Mouse (Mus musculus) megakaryocyte progenitor cell, adult 5-6 weeks (primary cell): Measurements from ENCODE around the gene Cops8. TPM values are rescaled to one million over a fixed set of nuclear protein-coding genes. Genes with fewer than 3 reads are reported as not detected.

Experiments
- ATAC-seq: replicated peaks from 2 replicates; pipeline ENCODE4 v1.8.0; 2016; ENCODE audit warnings: mild to moderate bottlenecking, moderate TSS enrichment, inconsistent platforms; ENCODE audit not compliant: poor library complexity
- total RNA-seq, 2 experiments: library from RNA; stranded (forward) in 1 of 2; stranded (reverse) in 1 of 2; fragments of 157-497, 149-512 nt in 1 of 2; fragments of 200-1000 nt in 1 of 2; gene quantifications; 2 replicates each; pipeline versions ENCODE4 v1.2.3 to v1.2.4; 2015 to 2017

Cops8 gene
- total RNA-seq, 2 experiments from 2014 or later: 50.9 to 86.6 TPM

DNA sequence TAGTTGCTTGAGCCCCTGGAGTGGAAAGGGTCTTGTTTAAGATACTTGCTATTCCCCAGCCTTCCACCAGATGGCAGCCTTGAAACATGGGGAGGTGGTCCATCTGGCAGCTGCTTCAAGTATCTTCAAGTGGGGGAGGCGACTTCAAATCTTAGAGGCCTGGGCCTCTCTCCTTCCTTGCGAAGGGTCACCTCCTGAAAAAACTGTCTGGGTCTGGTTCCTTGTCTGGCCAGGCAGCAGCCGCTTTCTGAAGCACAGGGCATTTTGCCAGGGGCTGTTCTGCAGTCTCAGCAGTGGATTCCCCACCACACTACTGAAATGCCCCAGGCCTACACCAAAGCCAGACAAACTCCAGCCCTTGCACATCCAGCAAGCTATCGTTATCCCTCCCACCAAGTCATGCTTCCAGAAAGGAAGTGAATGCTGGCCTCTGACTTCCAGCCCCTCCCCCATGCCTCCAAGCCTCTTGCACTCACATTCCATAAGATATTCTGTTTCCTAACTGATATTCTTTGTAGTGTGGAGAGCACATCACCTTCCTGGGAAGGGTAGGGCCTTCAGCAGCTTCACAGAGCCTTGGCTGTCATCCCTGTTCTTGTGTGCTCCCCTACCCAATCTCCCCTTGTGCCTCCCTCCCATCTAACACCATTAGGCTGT is 48.1 kb downstream of the Cops8 start:
- peak; percentile 58; the same call in 1 of the 2 replicates for ATAC-seq

DNA sequence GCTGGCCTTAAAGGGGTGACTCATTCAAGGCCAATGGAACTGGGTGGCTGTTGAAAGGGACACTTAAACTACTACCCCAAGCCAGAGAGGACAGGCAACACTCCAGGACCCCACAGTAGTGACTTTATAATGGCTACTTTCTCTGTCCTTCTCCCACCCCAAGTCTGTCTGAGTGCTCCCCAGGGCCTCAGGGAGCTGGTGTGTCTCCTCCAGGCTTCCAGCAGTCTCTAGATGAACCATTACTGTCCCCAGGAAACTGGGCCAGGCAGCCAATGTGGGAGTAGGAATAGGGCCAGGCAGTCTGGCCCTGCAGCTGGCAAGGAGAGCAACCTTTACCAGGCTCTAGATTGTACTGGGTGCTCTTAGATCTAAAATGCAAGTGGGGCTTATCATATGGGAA is 49.0 kb downstream of the Cops8 start:
- no peak for ATAC-seq

DNA sequence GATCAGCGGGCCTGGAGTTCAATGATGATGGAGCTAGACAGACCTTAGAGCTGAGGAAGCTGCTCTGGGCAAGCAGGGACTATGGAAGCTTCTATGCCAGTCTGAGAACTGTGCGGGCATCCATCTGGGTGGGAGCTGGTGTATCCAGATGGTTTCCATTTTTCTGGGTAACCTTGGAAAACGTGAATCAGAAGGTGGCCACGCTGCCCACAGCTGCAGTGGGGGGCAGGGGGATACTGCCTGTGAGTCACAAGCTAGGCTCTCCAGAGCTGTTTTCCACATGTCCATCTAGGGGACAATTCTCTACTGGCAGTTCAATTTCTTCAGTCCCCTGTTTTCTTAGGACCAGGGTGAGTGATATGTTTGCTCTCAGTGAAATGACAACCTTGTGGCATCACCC is 49.8 kb downstream of the Cops8 start:
- no peak for ATAC-seq

DNA sequence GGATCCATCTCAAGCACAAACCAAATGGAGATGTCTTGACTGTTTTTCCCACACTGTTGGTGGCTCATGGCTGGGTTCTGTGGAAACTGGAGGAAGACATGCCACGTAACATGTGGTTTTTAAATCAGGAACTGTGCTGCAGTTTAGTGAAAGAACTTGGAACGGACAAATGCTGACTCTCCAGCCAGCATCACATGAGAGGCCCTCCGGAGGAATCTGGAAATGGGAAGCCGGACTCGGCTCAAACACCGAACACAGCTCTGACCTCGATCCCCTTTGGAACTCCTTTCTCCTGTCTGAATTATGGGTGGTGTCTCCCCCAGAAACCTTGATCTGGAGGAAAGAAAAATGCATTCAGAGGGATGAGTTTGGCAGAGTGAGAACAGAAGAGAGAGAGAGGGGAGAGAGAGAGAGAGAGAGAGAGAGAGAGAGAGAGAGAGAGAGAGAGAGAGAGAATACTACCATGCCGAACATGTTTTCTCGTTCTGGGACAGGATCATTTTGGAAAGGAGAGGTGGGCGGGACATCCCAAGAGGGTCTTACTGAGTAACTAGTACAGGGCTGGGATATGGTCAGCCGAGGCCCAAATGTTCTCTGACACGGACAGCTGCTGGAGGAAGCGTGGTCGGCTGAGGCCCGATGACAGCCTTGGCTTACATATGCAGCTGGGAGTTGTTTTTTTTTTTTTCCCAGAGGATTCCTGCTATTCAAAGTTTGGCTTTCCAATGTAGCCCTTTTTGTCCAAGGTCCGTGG is 53.9 kb downstream of the Cops8 start:
- ATAC-seq: no peak

DNA sequence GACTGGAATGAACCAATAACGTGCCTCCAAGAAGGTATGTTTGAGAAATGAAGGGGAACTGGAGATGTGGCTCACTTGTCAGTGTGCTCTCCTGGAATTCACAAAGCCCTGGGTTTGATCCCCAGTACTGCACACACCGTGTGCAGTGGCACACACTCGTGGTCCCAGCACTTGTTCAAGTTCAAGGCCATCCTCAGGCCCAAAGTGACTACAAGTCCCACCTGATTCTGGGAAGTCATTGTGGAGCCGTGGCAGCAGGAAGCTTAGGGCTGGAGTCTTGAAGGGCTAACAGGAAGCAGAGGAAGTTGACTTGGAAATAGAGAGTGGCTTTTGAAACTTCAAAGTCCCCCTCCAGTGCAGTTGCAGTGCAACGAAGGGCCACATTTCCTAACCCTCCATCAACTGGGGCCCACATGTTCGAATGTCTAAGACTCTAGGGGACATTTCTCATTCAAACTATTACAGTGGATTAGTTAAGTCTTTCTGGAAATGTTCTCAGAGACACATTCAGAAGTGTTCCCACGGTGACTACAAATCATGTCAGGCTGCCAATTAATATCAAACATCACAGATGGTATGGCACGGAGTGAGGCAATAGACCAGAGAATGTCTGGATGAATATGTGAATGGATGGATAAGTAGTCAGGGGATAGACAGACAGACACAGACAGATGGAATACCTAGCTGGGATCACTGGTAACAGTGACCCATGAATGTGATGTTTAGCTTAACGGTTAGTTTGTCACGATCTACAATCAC is 54.7 kb downstream of the Cops8 start:
- ATAC-seq: no peak

DNA sequence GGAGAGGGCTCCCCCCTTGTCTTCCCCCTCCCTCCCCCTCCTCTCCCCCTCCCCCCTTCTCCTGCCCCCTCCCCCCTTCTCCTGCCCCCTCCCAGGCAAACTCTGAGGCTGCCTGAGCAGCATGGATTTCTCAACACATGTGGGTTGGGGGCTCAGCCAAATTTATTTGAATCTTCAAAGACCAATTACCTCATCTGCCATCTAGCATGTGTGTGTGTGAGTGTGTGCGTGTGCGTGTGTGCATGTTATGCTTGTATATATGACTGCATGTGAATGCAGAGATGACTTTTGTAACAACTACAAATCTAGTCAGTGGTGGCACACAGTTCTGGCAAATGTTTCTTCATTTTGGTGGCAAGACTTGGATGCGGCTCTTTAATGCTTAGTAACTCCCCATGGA is 55.8 kb downstream of the Cops8 start:
- ATAC-seq: no peak

DNA sequence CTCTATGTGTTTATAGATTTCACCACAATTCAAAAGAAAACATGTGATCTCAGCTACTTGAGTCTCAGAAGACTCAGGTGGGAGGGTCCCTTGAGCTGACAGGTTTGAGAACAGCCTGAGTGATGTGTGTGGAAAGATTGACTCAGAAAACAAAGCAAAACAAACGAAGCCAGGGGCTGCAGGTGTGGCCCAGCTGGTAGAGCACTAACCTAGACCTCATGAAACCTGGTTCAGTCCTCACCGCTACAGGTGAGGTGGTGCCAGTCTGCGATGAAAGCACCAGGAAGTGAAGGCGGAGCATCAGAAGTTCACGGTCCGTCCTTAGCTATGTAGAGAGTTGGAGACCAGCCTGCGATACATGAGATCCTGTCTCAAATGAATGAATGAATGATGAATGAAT is 57.4 kb downstream of the Cops8 start:
- ATAC-seq: no peak

DNA sequence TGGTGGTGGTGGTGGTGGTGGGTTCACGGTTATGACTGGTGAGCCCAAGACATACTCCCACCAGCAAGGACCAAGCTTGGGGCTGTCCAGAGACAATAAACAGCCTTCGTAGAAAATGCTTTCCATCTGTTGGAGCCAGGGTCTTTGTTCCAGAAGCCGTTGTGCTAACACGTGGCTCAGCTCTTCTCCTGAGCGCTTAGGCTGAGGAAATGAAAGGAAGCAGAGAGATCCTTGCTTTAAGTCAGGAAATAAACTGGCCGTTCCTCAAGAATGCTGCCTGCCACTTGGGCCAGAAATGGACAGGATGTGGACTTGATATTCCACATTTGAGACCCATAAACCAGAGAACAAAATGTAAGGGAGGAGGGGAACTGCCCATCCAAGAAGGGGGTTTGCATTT is 59.7 kb downstream of the Cops8 start:
- ATAC-seq: no peak

Other genes with a start within 250 kb of the Cops8 start
- gene Col6a3, start 241.0 kb downstream of the Cops8 start, total RNA-seq (2015): not detected in 2 replicates
- gene Col6a3, start 241.0 kb downstream of the Cops8 start, total RNA-seq (2017): not detected in 2 replicates